Mouse (Mus musculus) adrenal gland, adult 18-20 months (tissue): ENCODE data around the gene Nek4. TPM values are rescaled to one million over a fixed set of nuclear protein-coding genes. Genes with fewer than 3 reads are reported as not detected.

Source experiments
- total RNA-seq, 2 experiments: library from RNA; stranded (reverse); gene quantifications; 1 replicate in 1 of 2; 2 replicates in 1 of 2; pipeline ENCODE4 v1.2.3; 2021

Gene Nek4
- total RNA-seq, 2 experiments from 2014 or later, result 10.3 to 11.8 TPM

Other genes starting within 250 kb of the Nek4 start
- 10 to 100 TPM; 25.9 to 27.6 TPM for gene Sfmbt1, start 236.5 kb upstream of the Nek4 start, total RNA-seq
- 10 to 100 TPM; 16.9 to 25.7 TPM for gene Tmem110, start 125.8 kb upstream of the Nek4 start, total RNA-seq
- gene Mustn1, start 72.2 kb upstream of the Nek4 start, total RNA-seq, result 1 to 10 TPM; 2.5 to 6.0 TPM
- gene Itih4, start 64.9 kb upstream of the Nek4 start, total RNA-seq, result 10 to 100 TPM in 1 of 2 experiments, 1 to 10 TPM in 1; 2.8 to 15.2 TPM
- under 1 TPM; 0.74 to 0.96 TPM for gene Itih3, start 27.6 kb upstream of the Nek4 start, total RNA-seq
- not detected for gene Itih1, start 8.1 kb upstream of the Nek4 start, total RNA-seq
- 10 to 100 TPM; 44.7 to 51.0 TPM for gene Glt8d1, start 50.0 kb downstream of the Nek4 start, total RNA-seq
- gene Spcs1, start 50.3 kb downstream of the Nek4 start, total RNA-seq, result 100 to 1,000 TPM; 210 to 259 TPM
- gene Pbrm1, start 67.8 kb downstream of the Nek4 start, total RNA-seq, result 10 to 100 TPM; 38.5 to 48.1 TPM
- gene Gnl3, start 67.8 kb downstream of the Nek4 start, total RNA-seq, result 100 to 1,000 TPM; 103 to 127 TPM
- gene Smim4, start 177.6 kb downstream of the Nek4 start, total RNA-seq, result 10 to 100 TPM; 63.6 to 81.3 TPM
- gene Nt5dc2, start 179.7 kb downstream of the Nek4 start, total RNA-seq, result 10 to 100 TPM; 27.0 to 32.7 TPM
- 10 to 100 TPM; 83.4 to 93.7 TPM for gene Stab1, start 217.3 kb downstream of the Nek4 start, total RNA-seq